Mouse (Mus musculus) cerebellum, adult 9-11 months (tissue): Measurements from ENCODE around the gene Gal.

Experiments used
- DNase-seq: peaks from one replicate; pipeline ENCODE4 v3.0.0; 2022

Gene Gal

GRCm38 (mm10) chr19:3414268-3414733 lies at the start of gene Gal:
Gal (minus strand) TSS chr19:3414544.
- DNase-seq = no peak

GRCm38 (mm10) chr19:3459986-3460385 lies 45.6 kb upstream of the Gal start:
- DNase-seq = no peak

GRCm38 (mm10) chr19:3458331-3459099 lies 44.2 kb upstream of the Gal start:
- no peak for DNase-seq

GRCm38 (mm10) chr19:3457700-3458099 lies 43.4 kb upstream of the Gal start:
- no peak for DNase-seq

GRCm38 (mm10) chr19:3451649-3452048 lies 37.3 kb upstream of the Gal start:
- no peak for DNase-seq

- DNase-seq = peak; percentile 43
These were observed 36.8 kb upstream of the Gal start for GRCm38 (mm10) chr19:3451170-3451569.

- no peak for DNase-seq
These were observed 36.4 kb upstream of the Gal start for GRCm38 (mm10) chr19:3450714-3451113.

GRCm38 (mm10) chr19:3449248-3449647 lies 34.9 kb upstream of the Gal start:
- DNase-seq = no peak

GRCm38 (mm10) chr19:3447348-3447747 lies 33.0 kb upstream of the Gal start:
- no peak for DNase-seq

GRCm38 (mm10) chr19:3441092-3441491 lies 26.7 kb upstream of the Gal start:
- DNase-seq = no peak

- DNase-seq = no peak
These were observed 26.3 kb upstream of the Gal start for GRCm38 (mm10) chr19:3440667-3441066.

GRCm38 (mm10) chr19:3437980-3438379 lies 23.6 kb upstream of the Gal start:
- no peak for DNase-seq

GRCm38 (mm10) chr19:3436840-3437239 lies 22.5 kb upstream of the Gal start:
- DNase-seq = no peak

- no peak for DNase-seq
These were observed 21.5 kb upstream of the Gal start for GRCm38 (mm10) chr19:3435824-3436223.

GRCm38 (mm10) chr19:3434641-3435040 lies 20.3 kb upstream of the Gal start:
- no peak for DNase-seq

GRCm38 (mm10) chr19:3434124-3434523 lies 19.8 kb upstream of the Gal start:
- no peak for DNase-seq

- DNase-seq = no peak
These were observed 17.6 kb upstream of the Gal start for GRCm38 (mm10) chr19:3431969-3432368.

- no peak for DNase-seq
These were observed 16.7 kb upstream of the Gal start for GRCm38 (mm10) chr19:3431066-3431465.

GRCm38 (mm10) chr19:3429156-3429816 lies 14.9 kb upstream of the Gal start:
- no peak for DNase-seq

GRCm38 (mm10) chr19:3428057-3428830 lies 13.9 kb upstream of the Gal start:
- no peak for DNase-seq

- no peak for DNase-seq
These were observed 9.9 kb upstream of the Gal start for GRCm38 (mm10) chr19:3424214-3424613.

GRCm38 (mm10) chr19:3422981-3423380 lies 8.6 kb upstream of the Gal start:
- no peak for DNase-seq

- DNase-seq = no peak
These were observed 8.1 kb upstream of the Gal start for GRCm38 (mm10) chr19:3422488-3422887.

GRCm38 (mm10) chr19:3419251-3419650 lies 4.9 kb upstream of the Gal start:
- DNase-seq = no peak
